Mouse (Mus musculus): ENCODE results near the gene Spata1.

Spata1 gene

GRCm38 (mm10) chr3:146419534-146419933 is 80.0 kb downstream of the Spata1 start:
- WGBS = 56% methylated on average over 9 of the region's 9 CpGs

- 63% methylated on average over 7 of the region's 7 CpGs for WGBS
Measured at GRCm38 (mm10) chr3:146418901-146419300, 80.7 kb downstream of the Spata1 start.

- 88% methylated on average over 8 of the region's 8 CpGs for WGBS
Measured at GRCm38 (mm10) chr3:146417873-146418272, 81.7 kb downstream of the Spata1 start.

GRCm38 (mm10) chr3:146414555-146414954 is 85.0 kb downstream of the Spata1 start:
- WGBS = 87% methylated on average over 12 of the region's 12 CpGs

- WGBS = 57% methylated on average over 4 of the region's 4 CpGs
Measured at GRCm38 (mm10) chr3:146413992-146414391, 85.6 kb downstream of the Spata1 start.

GRCm38 (mm10) chr3:146413016-146413415 is 86.5 kb downstream of the Spata1 start:
- 56% methylated on average over 13 of the region's 13 CpGs for WGBS

GRCm38 (mm10) chr3:146412480-146412879 is 87.1 kb downstream of the Spata1 start:
- WGBS = 70% methylated on average over 7 of the region's 7 CpGs

GRCm38 (mm10) chr3:146412008-146412407 is 87.5 kb downstream of the Spata1 start:
- WGBS = 41% methylated on average over 2 of the region's 2 CpGs

- WGBS = 74% methylated on average over 7 of the region's 7 CpGs
Measured at GRCm38 (mm10) chr3:146410114-146410513, 89.4 kb downstream of the Spata1 start.

Data from cerebral cortex, adult 2 months (tissue).